Mouse (Mus musculus) embryonic fibroblast, embryonic 13.5 days (primary cell): ENCODE results near the gene Pspn.

Source experiments
- CTCF ChIP-seq: IDR thresholded peaks from 2 replicates; pipeline ENCODE4 v1.5.1; 2011; ENCODE audit warnings: mild to moderate bottlenecking, control low read depth, low read length, moderate library complexity, borderline replicate concordance; ENCODE audit not compliant: insufficient read depth
- POLR2A ChIP-seq: IDR thresholded peaks from 2 replicates; pipeline ENCODE4 v1.6.1; 2011; ENCODE audit warnings: low read depth, mild to moderate bottlenecking, control low read depth, low read length, moderate library complexity

DNA sequence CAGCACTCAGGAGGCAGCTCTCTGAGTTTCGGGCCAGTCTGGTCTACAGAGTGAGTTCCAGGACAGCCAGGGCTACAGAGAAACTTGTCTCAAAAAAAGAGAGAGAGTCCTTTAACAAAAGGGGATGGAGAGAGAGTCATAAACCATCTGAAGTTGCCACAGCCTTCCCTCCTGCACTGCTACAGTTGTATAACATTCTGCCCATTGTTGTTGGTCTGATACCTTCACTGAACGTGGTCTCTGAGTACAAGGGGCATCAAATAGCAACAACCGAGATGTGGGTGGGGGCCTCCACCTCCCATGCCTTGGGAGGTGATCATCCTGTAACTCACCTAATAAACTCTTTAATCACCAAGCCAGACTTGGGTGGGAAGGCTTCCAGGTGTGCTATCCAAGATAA is 14.2 kb downstream of the Pspn start:
- TF ChIP-seq CTCF (no peak), POLR2A (no peak)
